Comparison of ENCODE assay signal across 8 mouse cellular contexts in genomic region chr8:121117186-121117651, GRCm38 (mm10). TPM values are rescaled to one million over a fixed set of nuclear protein-coding genes. Genes with fewer than 3 reads are reported as not detected.
DNase-seq lines count a peak whose midpoint lies in the region; ATAC-seq lines count a peak whose summit lies in the region.

No protein-coding gene starts in this region.

- H3K9ac ChIP-seq in forebrain, embryonic 13.5 days, result no peak overlapping the region
- peak overlapping the region; percentile 70 for H3K9ac ChIP-seq in limb, embryonic 12.5 days (replicated peaks)
- no peak overlapping the region for H3K9ac ChIP-seq in stomach, embryonic 14.5 days (replicated peaks; ENCODE audit: low read depth, low read length)

- peaks cover 38% of the 10 kb centered on the region for H3K4me1 ChIP-seq in megakaryocyte, embryonic 14.5 days
- H3K4me1 ChIP-seq in forebrain, embryonic 13.5 days, result peaks cover 15% of the 10 kb centered on the region
- peaks cover 50% of the 10 kb centered on the region for H3K4me1 ChIP-seq in limb, embryonic 12.5 days (replicated peaks)
- H3K4me1 ChIP-seq in stomach, embryonic 14.5 days (ENCODE audit: control insufficient read depth, insufficient read depth, low read length), result peaks cover 15% of the 10 kb centered on the region

- no peak for DNase-seq in left cerebral cortex, adult 9 months (ENCODE audit: low spot score in 2 of 2)
- DNase-seq in T-cell, adult 2 months (ENCODE audit: low spot score), result no peak
- DNase-seq in spleen, postnatal 14 days (ENCODE audit: low spot score in 2 of 2), result no peak

- no peaks in the 10 kb centered on the region for H3K36me3 ChIP-seq in megakaryocyte, embryonic 14.5 days (replicated peaks; ENCODE audit: low read length)
- no peaks in the 10 kb centered on the region for H3K36me3 ChIP-seq in forebrain, embryonic 13.5 days (ENCODE audit: poor library complexity, severe bottlenecking)
- H3K36me3 ChIP-seq in limb, embryonic 12.5 days, result 0 out of 2 replicates have a peak, but pooled peaks cover 7% of the 10 kb centered on the region
- no peaks in the 10 kb centered on the region for H3K36me3 ChIP-seq in stomach, embryonic 14.5 days (ENCODE audit: control insufficient read depth, insufficient read depth, low read length)

- peak overlapping the region; percentile 42 for H3K4me3 ChIP-seq in megakaryocyte, embryonic 14.5 days (replicated peaks)
- H3K4me3 ChIP-seq in forebrain, embryonic 13.5 days, result peak overlapping the region; percentile 41
- H3K4me3 ChIP-seq in limb, embryonic 12.5 days (replicated peaks), result peak overlapping the region; percentile 62
- peak overlapping the region; percentile 43 for H3K4me3 ChIP-seq in stomach, embryonic 14.5 days (ENCODE audit: low read depth, low read length)

- no peak overlapping the region for H3K27ac ChIP-seq in forebrain, embryonic 13.5 days
- no peak overlapping the region for H3K27ac ChIP-seq in limb, embryonic 12.5 days
- H3K27ac ChIP-seq in stomach, embryonic 14.5 days (ENCODE audit: low read length), result no peak overlapping the region

- H3K9me3 ChIP-seq in megakaryocyte, embryonic 14.5 days, result peaks cover 13% of the 10 kb centered on the region
- H3K9me3 ChIP-seq in forebrain, embryonic 13.5 days (replicated peaks), result no peaks in the 10 kb centered on the region
- H3K9me3 ChIP-seq in limb, embryonic 12.5 days, result no peaks in the 10 kb centered on the region
- no peaks in the 10 kb centered on the region for H3K9me3 ChIP-seq in stomach, embryonic 14.5 days (ENCODE audit: control insufficient read depth, low read depth, low read length)

- 0% methylated on average over 56 of the region's 62 CpGs for WGBS in forebrain, embryonic 13.5 days
- WGBS in limb, embryonic 12.5 days, result under 1% methylated on average over 62 of the region's 62 CpGs
- under 1% methylated on average over 59 of the region's 62 CpGs for WGBS in stomach, embryonic 14.5 days

- ATAC-seq in megakaryocyte, adult 5-6 weeks (ENCODE audit: poor library complexity, severe bottlenecking), result no peak
- ATAC-seq in forebrain, embryonic 13.5 days, result no peak
- ATAC-seq in limb, embryonic 12.5 days (ENCODE audit: insufficient number of reproducible peaks, insufficient read depth, low FRiP score, low TSS enrichment, low read depth), result no peak
- no peak for ATAC-seq in stomach, embryonic 14.5 days (ENCODE audit: insufficient number of reproducible peaks, insufficient read depth, low FRiP score, low read depth)

- peak overlapping the region; percentile 69 for H3K4me2 ChIP-seq in forebrain, embryonic 13.5 days
- H3K4me2 ChIP-seq in limb, embryonic 12.5 days, result peak overlapping the region; percentile 91
- H3K4me2 ChIP-seq in stomach, embryonic 14.5 days (replicated peaks; ENCODE audit: low read depth, low read length), result peak overlapping the region; percentile 84

- peaks cover 91% of the 10 kb centered on the region for H3K27me3 ChIP-seq in megakaryocyte, embryonic 14.5 days (replicated peaks)
- peaks cover 98% of the 10 kb centered on the region for H3K27me3 ChIP-seq in forebrain, embryonic 13.5 days
- peaks cover 88% of the 10 kb centered on the region for H3K27me3 ChIP-seq in limb, embryonic 12.5 days
- H3K27me3 ChIP-seq in stomach, embryonic 14.5 days (ENCODE audit: control insufficient read depth, insufficient read depth, low read length), result peaks cover 66% of the 10 kb centered on the region

RNA-seq across cellular contexts. Expression of gene Foxc2, which starts 1.2 kb away (rescaled TPM):
- polyA plus RNA-seq in megakaryocyte, embryonic 14.5 days (2012; ENCODE audit: insufficient read depth, low replicate concordance), result 0.06 and 1.0 TPM in 2 replicates
- total RNA-seq in megakaryocyte, adult 5-6 weeks (2015), result not detected in 2 replicates
- not detected in 2 replicates for total RNA-seq in megakaryocyte, adult 5-6 weeks (2017)
- polyA plus RNA-seq in forebrain, embryonic 13.5 days (2015; fragmentation: Nextera tagmentation; extraction: Ambion mirVana), result 0.79 and 0.90 TPM in 2 replicates
- polyA plus RNA-seq in limb, embryonic 12.5 days (2016; fragmentation: Nextera tagmentation; extraction: Ambion mirVana), result 6.0 and 8.6 TPM in 2 replicates
- 0.20 and 0.56 TPM in 2 replicates for polyA plus RNA-seq in stomach, embryonic 14.5 days (2014; fragmentation: Nextera tagmentation; extraction: Ambion mirVana)

RNA-seq across cellular contexts. Expression of gene Mthfsd, which starts 9.0 kb away (rescaled TPM):
- polyA plus RNA-seq in megakaryocyte, embryonic 14.5 days (2012; ENCODE audit: insufficient read depth, low replicate concordance), result 66.9 and 128 TPM in 2 replicates
- total RNA-seq in megakaryocyte, adult 5-6 weeks (2015), result 11.0 and 12.6 TPM in 2 replicates
- total RNA-seq in megakaryocyte, adult 5-6 weeks (2017), result 7.1 and 13.1 TPM in 2 replicates
- 48.1 and 59.3 TPM in 2 replicates for polyA plus RNA-seq in forebrain, embryonic 13.5 days (2015; fragmentation: Nextera tagmentation; extraction: Ambion mirVana)
- 68.3 and 71.7 TPM in 2 replicates for polyA plus RNA-seq in limb, embryonic 12.5 days (2016; fragmentation: Nextera tagmentation; extraction: Ambion mirVana)
- polyA plus RNA-seq in stomach, embryonic 14.5 days (2014; fragmentation: Nextera tagmentation; extraction: Ambion mirVana), result 65.9 and 66.6 TPM in 2 replicates

RNA-seq across cellular contexts. Expression of gene Foxl1, which starts 10.5 kb away (rescaled TPM):
- polyA plus RNA-seq in megakaryocyte, embryonic 14.5 days (2012; ENCODE audit: insufficient read depth, low replicate concordance), result not detected in 2 replicates
- total RNA-seq in megakaryocyte, adult 5-6 weeks (2015), result not detected in 2 replicates
- not detected in 2 replicates for total RNA-seq in megakaryocyte, adult 5-6 weeks (2017)
- 0.12 TPM in 1 of 2 replicates, not detected in the other for polyA plus RNA-seq in forebrain, embryonic 13.5 days (2015; fragmentation: Nextera tagmentation; extraction: Ambion mirVana)
- polyA plus RNA-seq in limb, embryonic 12.5 days (2016; fragmentation: Nextera tagmentation; extraction: Ambion mirVana), result 0.08 TPM in 2 replicates
- polyA plus RNA-seq in stomach, embryonic 14.5 days (2014; fragmentation: Nextera tagmentation; extraction: Ambion mirVana), result 6.9 and 7.0 TPM in 2 replicates

RNA-seq across cellular contexts. Expression of gene Foxf1, which starts 33.0 kb away (rescaled TPM):
- not detected in 2 replicates for polyA plus RNA-seq in megakaryocyte, embryonic 14.5 days (2012; ENCODE audit: insufficient read depth, low replicate concordance)
- not detected in 2 replicates for total RNA-seq in megakaryocyte, adult 5-6 weeks (2015)
- not detected in 2 replicates for total RNA-seq in megakaryocyte, adult 5-6 weeks (2017)
- polyA plus RNA-seq in forebrain, embryonic 13.5 days (2015; fragmentation: Nextera tagmentation; extraction: Ambion mirVana), result 0.28 and 0.50 TPM in 2 replicates
- 0.33 and 1.4 TPM in 2 replicates for polyA plus RNA-seq in limb, embryonic 12.5 days (2016; fragmentation: Nextera tagmentation; extraction: Ambion mirVana)
- 147 and 163 TPM in 2 replicates for polyA plus RNA-seq in stomach, embryonic 14.5 days (2014; fragmentation: Nextera tagmentation; extraction: Ambion mirVana)
